Mouse (Mus musculus): ENCODE results near the gene Troap. TPM values are rescaled to one million over a fixed set of nuclear protein-coding genes. Genes with fewer than 3 reads are reported as not detected.

The Troap gene
- total RNA-seq (2022): under 1 TPM; 0.33 to 0.66 (median 0.46) TPM

- no peak for DNase-seq (ENCODE audit: low spot score in 2 of 2)
Observed at GRCm38 (mm10) chr15:99074019-99074599, at the start of gene Troap. Gene Troap (plus strand): TSS chr15:99074575.

GRCm38 (mm10) chr15:99024668-99025314, 49.6 kb upstream of the Troap start:
- peak in 1 of 2 experiments; percentile 78 for DNase-seq (ENCODE audit: low spot score in 2 of 2)

GRCm38 (mm10) chr15:99025414-99025813, 49.0 kb upstream of the Troap start:
- DNase-seq (ENCODE audit: low spot score in 2 of 2): no peak

- DNase-seq (ENCODE audit: low spot score in 2 of 2): no peak
Observed at GRCm38 (mm10) chr15:99026259-99026658, 48.1 kb upstream of the Troap start.

GRCm38 (mm10) chr15:99027116-99027515, 47.3 kb upstream of the Troap start:
- no peak for DNase-seq (ENCODE audit: low spot score in 2 of 2)

- DNase-seq (ENCODE audit: low spot score in 2 of 2): no peak
Observed at GRCm38 (mm10) chr15:99028874-99029458, 45.4 kb upstream of the Troap start.

- no peak for DNase-seq (ENCODE audit: low spot score in 2 of 2)
Observed at GRCm38 (mm10) chr15:99029619-99030584, 44.5 kb upstream of the Troap start, which contains the start of gene Tuba1c. Gene Tuba1c (plus strand): TSS chr15:99029891.

GRCm38 (mm10) chr15:99030585-99031387, 43.6 kb upstream of the Troap start:
- DNase-seq (ENCODE audit: low spot score in 2 of 2): no peak

GRCm38 (mm10) chr15:99031388-99031675, 43.0 kb upstream of the Troap start:
- no peak for DNase-seq (ENCODE audit: low spot score in 2 of 2)

GRCm38 (mm10) chr15:99032041-99032725, 42.2 kb upstream of the Troap start:
- DNase-seq (ENCODE audit: low spot score in 2 of 2): no peak

GRCm38 (mm10) chr15:99032726-99033250, 41.6 kb upstream of the Troap start:
- DNase-seq (ENCODE audit: low spot score in 2 of 2): no peak

- no peak for DNase-seq (ENCODE audit: low spot score in 2 of 2)
Observed at GRCm38 (mm10) chr15:99033498-99034270, 40.7 kb upstream of the Troap start.

GRCm38 (mm10) chr15:99035431-99035830, 38.9 kb upstream of the Troap start:
- peak; percentile 25 to 41 for DNase-seq (ENCODE audit: low spot score in 2 of 2)

GRCm38 (mm10) chr15:99036249-99036905, 38.0 kb upstream of the Troap start:
- no peak for DNase-seq (ENCODE audit: low spot score in 2 of 2)

GRCm38 (mm10) chr15:99038025-99038424, 36.4 kb upstream of the Troap start:
- no peak for DNase-seq (ENCODE audit: low spot score in 2 of 2)

GRCm38 (mm10) chr15:99038797-99039196, 35.6 kb upstream of the Troap start:
- DNase-seq (ENCODE audit: low spot score in 2 of 2): no peak

GRCm38 (mm10) chr15:99039306-99039705, 35.1 kb upstream of the Troap start:
- DNase-seq (ENCODE audit: low spot score in 2 of 2): no peak

GRCm38 (mm10) chr15:99039996-99040919, 34.1 kb upstream of the Troap start:
- DNase-seq (ENCODE audit: low spot score in 2 of 2): no peak
